Mouse (Mus musculus) leukemia stem cell, adult 10-12 weeks (primary cell): Measurements from ENCODE around the gene Slc23a3. TPM values are rescaled to one million over a fixed set of nuclear protein-coding genes. Genes with fewer than 3 reads are reported as not detected.

Source experiments
- polyA plus RNA-seq: library from polyadenylated mRNA; stranded (reverse); fragments of >175 nt; gene quantifications from 2 replicates; pipeline ENCODE4 v1.2.3, GENCODE M21; 2012; ENCODE audit warnings: low replicate concordance

Gene Slc23a3
- 0.35 and 0.43 TPM in 2 replicates for polyA plus RNA-seq

DNA sequence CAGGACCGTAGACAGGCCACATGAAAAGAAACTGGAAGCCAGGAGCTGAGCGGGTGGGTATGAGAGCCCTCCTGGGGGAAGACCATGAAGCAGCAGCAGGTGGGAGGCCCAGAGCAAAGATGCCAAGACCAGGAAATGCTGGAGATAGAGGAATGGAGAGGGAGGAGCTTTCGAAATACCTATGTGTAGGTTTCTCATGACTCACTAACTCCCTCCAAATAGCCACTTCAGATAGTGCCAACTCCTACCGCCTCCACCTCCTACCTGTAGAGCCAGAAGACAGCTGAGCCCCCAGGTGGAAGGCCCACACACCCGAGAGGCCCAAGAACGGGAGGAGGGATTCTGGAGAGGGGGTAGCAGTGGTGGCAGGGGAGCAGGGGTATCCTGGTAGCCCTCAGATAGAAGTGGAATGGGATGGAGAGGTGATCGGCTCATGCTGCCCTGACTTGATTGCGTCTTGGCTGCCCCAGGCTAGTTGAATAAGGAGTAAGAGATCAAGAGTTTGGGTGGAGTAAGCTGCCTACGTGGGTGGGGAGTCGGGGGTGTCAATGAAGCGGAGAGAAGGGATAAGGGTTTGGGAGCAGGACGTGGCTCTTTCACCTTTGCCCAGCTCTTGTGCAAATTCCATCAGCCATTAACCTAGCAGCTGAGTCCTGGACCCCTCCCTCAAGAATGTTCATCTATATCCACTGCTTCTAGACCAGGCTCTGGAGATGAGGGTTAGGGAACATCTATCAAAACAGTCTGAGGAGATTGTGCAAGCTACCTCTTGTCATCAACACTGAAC lies at the start of gene Slc23a3:
Slc23a3 (minus strand) TSS at position 470 of the 787 bp plus-strand sequence.

DNA sequence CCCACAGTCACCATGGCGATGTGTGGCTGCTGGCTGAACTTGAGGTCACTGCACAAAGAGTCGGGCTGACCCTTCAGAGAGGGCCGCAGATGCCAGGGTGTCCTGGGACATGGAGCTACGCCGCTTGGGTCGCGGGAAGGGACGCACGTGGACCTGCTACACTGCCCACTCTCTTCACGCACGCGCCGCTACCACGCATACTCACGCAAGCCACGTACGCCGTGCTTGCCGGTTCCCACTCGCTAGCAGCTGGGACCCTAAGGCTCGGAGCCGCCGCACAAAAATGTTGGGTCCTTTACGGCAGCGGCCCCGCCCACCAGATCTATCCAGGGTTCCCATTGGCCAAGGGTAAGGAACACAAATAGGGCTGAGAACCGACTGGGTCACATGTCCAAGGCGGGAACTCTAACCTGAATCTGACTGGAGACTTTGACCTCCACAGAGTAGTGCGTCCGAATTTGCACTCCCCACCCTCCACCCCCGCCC lies 46.5 kb upstream of the Slc23a3 start, which contains the start of gene Abcb6:
Abcb6 (minus strand) TSS at position 288 of the 486 bp plus-strand sequence.

DNA sequence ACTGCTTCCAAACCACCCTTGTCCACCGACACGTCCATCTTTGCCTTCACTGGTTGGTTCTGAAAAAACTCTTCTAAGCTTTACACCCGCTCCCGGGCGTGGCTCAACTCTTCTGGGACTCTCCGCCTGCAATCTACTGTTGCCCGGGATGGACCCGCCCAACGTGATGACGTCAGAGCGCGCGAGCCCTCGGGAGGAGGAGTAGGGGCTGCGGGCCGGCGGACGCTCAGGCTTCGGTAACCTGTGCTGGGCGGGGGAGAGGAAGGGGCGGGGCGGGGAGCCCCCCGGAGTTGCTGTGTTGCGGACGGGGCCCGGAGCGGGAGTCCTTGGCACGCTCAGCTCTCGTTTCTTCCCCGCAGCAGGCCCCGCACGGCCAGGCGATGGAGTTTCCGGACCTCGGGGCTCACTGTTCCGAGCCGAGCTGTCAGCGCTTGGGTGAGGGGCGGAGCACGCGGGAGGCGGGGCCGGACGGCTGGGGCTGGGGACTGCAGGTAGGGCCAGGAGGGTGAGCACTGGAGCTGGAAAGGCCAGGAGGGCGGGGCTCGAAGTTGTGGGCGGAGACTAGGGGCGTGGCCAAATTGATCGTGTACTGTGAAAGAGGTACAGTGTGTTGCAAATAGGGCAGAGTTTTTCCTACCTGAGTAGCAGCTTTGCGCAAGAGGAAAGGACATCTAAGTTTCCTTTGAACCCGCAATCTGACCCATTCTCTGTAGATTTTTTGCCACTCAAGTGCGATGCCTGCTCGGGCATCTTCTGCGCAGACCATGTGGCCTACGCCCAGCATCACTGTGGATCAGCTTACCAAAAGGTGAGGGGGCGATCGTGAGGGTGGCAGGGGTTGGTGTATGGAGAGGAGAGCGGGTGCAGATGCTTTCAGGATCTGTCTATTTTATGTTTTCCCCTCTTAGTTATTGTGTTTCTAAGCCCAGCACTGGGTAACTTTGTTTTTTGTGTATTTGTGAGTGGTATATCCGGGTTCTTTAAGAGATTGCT lies 35.1 kb upstream of the Slc23a3 start, which contains the start of gene Zfand2b:
Zfand2b (plus strand) TSS at position 175 of the 993 bp plus-strand sequence.

DNA sequence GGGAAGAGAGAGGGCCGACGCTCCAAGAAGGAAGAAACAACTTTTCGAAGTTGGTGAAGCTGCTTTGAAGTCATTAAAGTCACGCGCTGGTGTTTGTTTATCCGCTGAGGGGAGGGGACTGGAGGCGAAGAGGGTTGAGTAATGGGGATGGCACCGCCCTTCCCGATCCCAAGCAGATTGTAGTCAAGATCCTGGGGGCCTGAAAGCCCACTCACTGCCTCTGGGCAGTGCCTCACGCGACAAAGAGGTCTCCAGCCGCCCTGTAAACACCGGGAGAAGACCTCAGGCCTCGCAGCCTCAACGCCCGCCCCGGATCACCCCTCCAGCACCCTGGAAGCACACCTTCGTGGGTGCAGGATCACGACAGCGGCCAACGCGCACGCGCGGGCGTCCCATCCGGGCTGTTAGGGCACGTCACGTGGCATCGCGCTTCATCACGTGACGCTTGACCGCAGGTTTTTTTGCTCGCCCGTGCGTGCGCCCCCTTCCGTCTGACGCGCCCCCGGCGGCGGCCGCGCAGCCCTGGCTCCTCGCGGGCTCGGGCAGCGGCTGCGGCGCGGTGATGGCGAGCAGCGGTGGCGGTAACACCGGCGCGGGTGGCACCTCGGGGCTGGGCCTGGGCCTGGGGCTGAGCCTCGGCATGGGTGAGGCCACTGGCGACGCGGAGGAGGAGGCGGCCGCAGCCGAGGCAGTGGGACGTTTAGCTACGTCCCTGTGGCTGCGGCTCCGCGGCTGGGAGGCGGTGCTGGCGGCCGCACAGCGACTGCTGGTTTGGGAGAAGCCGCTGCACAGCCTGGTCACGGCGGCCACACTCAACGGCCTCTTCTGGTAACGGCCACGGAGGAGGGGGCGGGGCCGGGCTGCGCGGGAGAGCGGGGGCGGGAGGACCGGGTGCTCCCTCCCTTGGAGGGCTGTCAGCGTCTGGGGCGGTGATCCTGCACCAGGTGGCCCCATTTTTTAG lies 8.9 kb upstream of the Slc23a3 start, which contains the start of the genes Cnppd1 and Retreg2:
Cnppd1 (minus strand) TSS at position 411 of the 961 bp plus-strand sequence.
Retreg2 (plus strand) TSS at position 478 of the 961 bp plus-strand sequence.

DNA sequence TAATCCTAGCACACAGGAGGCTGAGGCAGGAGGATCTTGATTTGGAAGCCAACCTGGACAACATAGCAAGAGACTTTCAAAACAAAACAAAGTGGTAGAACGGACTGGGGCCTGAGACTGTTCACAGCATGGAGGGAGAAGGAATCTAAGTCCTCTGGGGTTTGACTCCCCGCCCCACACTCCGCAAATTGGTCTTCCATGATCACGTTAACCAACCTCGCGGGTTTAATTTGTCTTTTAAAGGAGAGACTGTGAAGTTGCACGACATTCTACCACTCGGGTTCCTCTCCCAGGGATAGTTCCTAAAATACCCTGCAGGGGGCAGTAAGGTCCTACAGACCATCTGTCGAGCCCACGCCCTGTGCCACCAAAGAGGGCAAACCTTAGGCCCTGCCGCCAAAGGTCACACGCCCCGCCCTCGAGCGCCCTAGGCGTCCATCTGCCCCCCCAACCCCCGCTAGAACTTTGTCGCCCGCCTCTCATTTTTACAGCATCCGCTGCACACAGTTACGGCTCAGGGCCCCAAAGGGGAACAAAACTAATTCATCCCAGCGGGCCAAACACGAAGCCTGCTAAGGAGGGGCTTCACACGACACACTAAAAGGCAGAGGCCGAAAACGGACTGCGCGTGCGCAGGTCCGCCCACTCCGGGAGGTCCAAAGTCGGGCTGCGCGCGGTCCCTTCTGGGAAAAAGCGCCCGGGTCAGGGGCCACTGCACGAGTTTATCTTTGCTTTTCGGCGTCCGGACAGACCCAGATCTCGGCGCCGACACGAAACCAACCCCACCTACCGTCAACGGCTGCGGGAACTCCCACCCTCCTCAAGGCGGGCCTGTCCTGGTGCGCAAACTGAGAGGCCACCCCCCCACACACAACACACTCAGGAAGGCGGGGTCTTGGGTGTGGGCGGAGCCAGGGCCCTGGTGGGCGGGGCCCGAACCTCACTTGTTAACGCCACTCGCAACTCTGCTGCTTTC lies 9.1 kb downstream of the Slc23a3 start, which contains the start of gene Nhej1:
Nhej1 (minus strand) TSS at position 855 of the 976 bp plus-strand sequence.

Other genes with a start within 250 kb of the Slc23a3 start
- not detected in 2 replicates for gene Fev, start 248.5 kb downstream of the Slc23a3 start, polyA plus RNA-seq
- gene Cryba2, start 240.7 kb downstream of the Slc23a3 start, polyA plus RNA-seq = not detected in 2 replicates
- not detected in 2 replicates for gene Cfap65, start 198.3 kb downstream of the Slc23a3 start, polyA plus RNA-seq
- 0.32 and 0.66 TPM in 2 replicates for gene Ihh, start 182.2 kb downstream of the Slc23a3 start, polyA plus RNA-seq
- gene Nhej1, start 8.7 kb downstream of the Slc23a3 start, polyA plus RNA-seq = 0.34 and 0.91 TPM in 2 replicates
- gene Cnppd1, start 8.8 kb upstream of the Slc23a3 start, polyA plus RNA-seq = 55.2 and 79.2 TPM in 2 replicates
- 148 and 169 TPM in 2 replicates for gene Retreg2, start 8.9 kb upstream of the Slc23a3 start, polyA plus RNA-seq
- 20.5 and 24.1 TPM in 2 replicates for gene Zfand2b, start 34.8 kb upstream of the Slc23a3 start, polyA plus RNA-seq
- gene Abcb6, start 46.5 kb upstream of the Slc23a3 start, polyA plus RNA-seq = 29.7 and 58.5 TPM in 2 replicates
- gene Ankzf1, start 58.3 kb upstream of the Slc23a3 start, polyA plus RNA-seq = 3.7 and 10.1 TPM in 2 replicates
- 80.9 and 89.6 TPM in 2 replicates for gene Atg9a, start 58.3 kb upstream of the Slc23a3 start, polyA plus RNA-seq
- gene Glb1l, start 76.9 kb upstream of the Slc23a3 start, polyA plus RNA-seq = 0.52 and 0.63 TPM in 2 replicates
- 138 and 154 TPM in 2 replicates for gene Stk16, start 76.9 kb upstream of the Slc23a3 start, polyA plus RNA-seq
- gene Tuba4a, start 86.0 kb upstream of the Slc23a3 start, polyA plus RNA-seq = 25.8 and 166 TPM in 2 replicates
- not detected in 2 replicates for gene A630095N17Rik, start 98.2 kb upstream of the Slc23a3 start, polyA plus RNA-seq
- gene Dnajb2, start 102.5 kb upstream of the Slc23a3 start, polyA plus RNA-seq = 27.3 and 57.8 TPM in 2 replicates
- 0.21 and 0.60 TPM in 2 replicates for gene Ptprn, start 130.6 kb upstream of the Slc23a3 start, polyA plus RNA-seq
- gene Resp18, start 144.5 kb upstream of the Slc23a3 start, polyA plus RNA-seq = not detected in 2 replicates
- 26.7 and 71.9 TPM in 2 replicates for gene Dnpep, start 184.1 kb upstream of the Slc23a3 start, polyA plus RNA-seq
- gene Des, start 226.4 kb upstream of the Slc23a3 start, polyA plus RNA-seq = 3.6 and 7.7 TPM in 2 replicates
- 3.2 and 3.5 TPM in 2 replicates for gene Speg, start 241.4 kb upstream of the Slc23a3 start, polyA plus RNA-seq